Mouse (Mus musculus): ENCODE measurements around the gene Limk2.

The Limk2 gene

GRCm38 (mm10) chr11:3408131-3408996, 625 bp downstream of the Limk2 start:
- DNase-seq = peak; percentile 17 to 18

GRCm38 (mm10) chr11:3404287-3405047, 4.5 kb downstream of the Limk2 start:
- no peak for DNase-seq

GRCm38 (mm10) chr11:3403024-3403423, 6.0 kb downstream of the Limk2 start:
- no peak for DNase-seq

- no peak for DNase-seq
Observed at GRCm38 (mm10) chr11:3398318-3398717, 10.7 kb downstream of the Limk2 start.

GRCm38 (mm10) chr11:3396562-3396961, 12.4 kb downstream of the Limk2 start:
- no peak for DNase-seq

- DNase-seq = no peak
Observed at GRCm38 (mm10) chr11:3396091-3396490, 12.9 kb downstream of the Limk2 start.

- no peak for DNase-seq
Observed at GRCm38 (mm10) chr11:3394520-3394919, 14.5 kb downstream of the Limk2 start.

- DNase-seq = no peak
Observed at GRCm38 (mm10) chr11:3392526-3392925, 16.5 kb downstream of the Limk2 start.

- no peak for DNase-seq
Observed at GRCm38 (mm10) chr11:3390789-3391188, 18.2 kb downstream of the Limk2 start.

- DNase-seq = peak; percentile 21 to 36
Observed at GRCm38 (mm10) chr11:3389996-3390395, 19.0 kb downstream of the Limk2 start.

GRCm38 (mm10) chr11:3387482-3388196, 21.4 kb downstream of the Limk2 start:
- no peak for DNase-seq

GRCm38 (mm10) chr11:3386941-3387368, 22.0 kb downstream of the Limk2 start:
- peak; percentile 95 for DNase-seq

GRCm38 (mm10) chr11:3382602-3383594, 26.1 kb downstream of the Limk2 start:
- DNase-seq = peak in 1 of 2 experiments; percentile 44

GRCm38 (mm10) chr11:3381148-3381814, 27.7 kb downstream of the Limk2 start:
- DNase-seq = no peak

- DNase-seq = no peak
Observed at GRCm38 (mm10) chr11:3379427-3379826, 29.6 kb downstream of the Limk2 start.

GRCm38 (mm10) chr11:3374741-3375140, 34.2 kb downstream of the Limk2 start:
- DNase-seq = no peak

- DNase-seq = no peak
Observed at GRCm38 (mm10) chr11:3374293-3374645, 34.7 kb downstream of the Limk2 start.

GRCm38 (mm10) chr11:3373591-3374292, 35.2 kb downstream of the Limk2 start:
- peak; percentile 31 to 49 for DNase-seq

- peak; percentile 18 to 28 for DNase-seq
Observed at GRCm38 (mm10) chr11:3371599-3372295, 37.2 kb downstream of the Limk2 start.

Data from cerebellum, postnatal 14 days (tissue).